Mouse (Mus musculus) kidney, adult 11 months (tissue): ENCODE measurements around the gene Gmeb2.

ENCODE experiments used
- DNase-seq: peaks from one replicate; pipeline ENCODE4 v3.0.0; 2022

Gene Gmeb2

GRCm38 (mm10) chr2:181220361-181220760, 67.5 kb downstream of the Gmeb2 start:
- DNase-seq, result no peak

- DNase-seq, result peak; percentile 86
Observed at GRCm38 (mm10) chr2:181219538-181220216, 68.2 kb downstream of the Gmeb2 start, which contains the start of gene Fndc11. Fndc11 (plus strand) TSS chr2:181220013.

- DNase-seq, result no peak
Observed at GRCm38 (mm10) chr2:181218881-181219485, 68.9 kb downstream of the Gmeb2 start.

GRCm38 (mm10) chr2:181216037-181216436, 71.8 kb downstream of the Gmeb2 start:
- DNase-seq, result no peak

GRCm38 (mm10) chr2:181213021-181213445, 74.8 kb downstream of the Gmeb2 start, which contains the start of gene Srms:
Srms (minus strand) TSS chr2:181213185.
- DNase-seq, result peak; percentile 41

GRCm38 (mm10) chr2:181212389-181213020, 75.3 kb downstream of the Gmeb2 start:
- no peak for DNase-seq

- DNase-seq, result no peak
Observed at GRCm38 (mm10) chr2:181206118-181206517, 81.7 kb downstream of the Gmeb2 start.

- DNase-seq, result no peak
Observed at GRCm38 (mm10) chr2:181205678-181206077, 82.2 kb downstream of the Gmeb2 start.

GRCm38 (mm10) chr2:181202886-181203285, 84.9 kb downstream of the Gmeb2 start:
- no peak for DNase-seq

GRCm38 (mm10) chr2:181202422-181202821, 85.4 kb downstream of the Gmeb2 start, which contains the start of gene Ptk6:
Ptk6 (minus strand) TSS chr2:181202789.
- DNase-seq, result no peak

GRCm38 (mm10) chr2:181201606-181202005, 86.2 kb downstream of the Gmeb2 start:
- DNase-seq, result no peak
